Mouse (Mus musculus): ENCODE results near the gene Mapk6. TPM values are rescaled to one million over a fixed set of nuclear protein-coding genes. Genes with fewer than 3 reads are reported as not detected.

Gene Mapk6
- polyA plus RNA-seq, 1 experiment from 2014 or later = 52.3 TPM

DNA sequence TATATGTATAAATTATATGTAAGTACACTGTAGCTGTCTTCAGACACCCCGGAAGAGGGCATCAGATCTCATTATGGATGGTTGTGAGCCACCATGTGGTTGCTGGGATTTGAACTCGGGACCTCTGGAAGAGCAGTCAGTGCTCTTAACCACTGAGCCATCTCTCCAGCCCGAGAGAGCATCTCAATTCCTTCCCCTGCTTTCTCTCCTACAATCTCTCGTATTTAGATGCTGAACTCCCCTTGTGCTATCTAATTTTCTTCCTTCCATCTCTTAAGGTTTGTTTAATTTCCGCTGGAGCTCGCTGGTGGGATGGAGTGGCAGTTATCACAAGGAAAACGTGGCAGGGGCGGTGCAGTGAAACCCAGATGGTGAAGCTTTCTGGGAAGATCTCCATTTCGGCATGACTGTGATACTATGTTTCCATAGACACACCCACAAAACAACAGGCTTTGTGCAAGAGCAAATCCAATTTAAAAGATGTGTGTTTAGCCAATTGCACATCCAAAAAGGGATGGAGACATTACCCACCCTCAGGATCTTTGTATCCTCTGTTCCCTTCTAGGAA, 52.6 kb downstream of the Mapk6 start:
- H3K4me2 ChIP-seq (ENCODE audit: low read length) = no peak overlapping the region
- no peaks in the 10 kb centered on the region for H3K9me3 ChIP-seq (ENCODE audit: control insufficient read depth, low read length)
- no peaks in the 10 kb centered on the region for H3K36me3 ChIP-seq (ENCODE audit: control insufficient read depth, insufficient read depth, low read length)
- 68% methylated on average over 9 of the region's 9 CpGs for WGBS
- no peak for ATAC-seq (ENCODE audit: insufficient number of reproducible peaks, insufficient read depth, low FRiP score, low read depth)
- no peak overlapping the region for H3K27ac ChIP-seq (replicated peaks in 1 of 2; ENCODE audit: control insufficient read depth in 1 of 2, insufficient read depth in 1 of 2, low read depth in 2 of 2, low read length in 2 of 2)
- H3K27me3 ChIP-seq (ENCODE audit: control insufficient read depth, insufficient read depth, low read length) = no peaks in the 10 kb centered on the region
- no peak overlapping the region for H3K9ac ChIP-seq (ENCODE audit: low read length)
- H3K4me1 ChIP-seq (ENCODE audit: control insufficient read depth in 2 of 2, insufficient read depth in 2 of 2, low read length in 2 of 2) = no peaks in the 10 kb centered on the region
- H3K4me3 ChIP-seq (ENCODE audit: control insufficient read depth in 1 of 2, insufficient read depth in 1 of 2, low read depth in 1 of 2, low read length in 2 of 2) = no peak overlapping the region

DNA sequence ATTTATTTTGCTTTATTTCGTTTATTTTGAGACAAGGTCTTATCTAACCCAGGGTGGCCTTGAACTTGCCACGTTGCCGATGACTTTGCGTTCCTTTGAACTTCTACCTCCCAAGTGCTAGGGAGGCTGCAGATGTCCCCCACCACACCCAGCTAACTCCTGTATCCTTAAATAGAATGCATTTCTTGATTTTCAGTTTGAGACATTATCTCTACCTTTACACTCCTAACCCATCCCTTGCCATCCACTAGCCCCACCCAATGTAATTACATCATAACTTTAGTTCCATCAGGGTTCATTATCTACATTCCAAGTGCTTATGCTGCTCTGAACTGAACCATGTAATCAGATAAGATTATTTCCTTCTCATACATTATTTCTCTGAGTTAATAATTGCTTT, 54.0 kb downstream of the Mapk6 start:
- Histone ChIP-seq H3K4me2 (ENCODE audit: low read length) (no peak overlapping the region), H3K27ac (replicated peaks in 1 of 2; ENCODE audit: control insufficient read depth in 1 of 2, insufficient read depth in 1 of 2, low read depth in 2 of 2, low read length in 2 of 2) (no peak overlapping the region), H3K4me3 (ENCODE audit: control insufficient read depth in 1 of 2, insufficient read depth in 1 of 2, low read depth in 1 of 2, low read length in 2 of 2) (no peak overlapping the region), H3K4me1 (ENCODE audit: control insufficient read depth in 2 of 2, insufficient read depth in 2 of 2, low read length in 2 of 2) (no peaks in the 10 kb centered on the region), H3K9ac (ENCODE audit: low read length) (no peak overlapping the region), H3K36me3 (ENCODE audit: control insufficient read depth, insufficient read depth, low read length) (no peaks in the 10 kb centered on the region), H3K27me3 (ENCODE audit: control insufficient read depth, insufficient read depth, low read length) (no peaks in the 10 kb centered on the region), H3K9me3 (ENCODE audit: control insufficient read depth, low read length) (no peaks in the 10 kb centered on the region)
- WGBS = 81% methylated on average over 4 of the region's 4 CpGs
- no peak for ATAC-seq (ENCODE audit: insufficient number of reproducible peaks, insufficient read depth, low FRiP score, low read depth)

DNA sequence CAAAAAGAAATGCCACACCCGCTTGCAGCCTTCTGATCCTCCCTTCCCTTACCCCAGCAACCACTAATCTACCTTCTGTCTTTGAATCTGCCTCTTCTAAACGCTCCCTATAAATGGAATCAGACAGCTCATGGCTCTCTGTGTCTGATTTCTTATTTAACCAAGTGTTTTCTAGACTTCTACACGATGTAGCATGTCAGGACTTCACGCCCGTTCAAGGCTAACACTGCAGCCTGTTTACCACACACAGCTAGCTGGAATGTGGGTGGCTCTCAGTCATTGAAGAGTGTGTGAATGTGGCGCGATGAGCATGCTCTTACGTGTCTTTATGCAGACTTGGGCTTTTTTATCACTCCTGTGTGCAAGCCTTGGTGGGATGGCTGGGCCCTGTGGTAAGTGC, 56.7 kb downstream of the Mapk6 start:
- 68% methylated on average over 8 of the region's 8 CpGs for WGBS

DNA sequence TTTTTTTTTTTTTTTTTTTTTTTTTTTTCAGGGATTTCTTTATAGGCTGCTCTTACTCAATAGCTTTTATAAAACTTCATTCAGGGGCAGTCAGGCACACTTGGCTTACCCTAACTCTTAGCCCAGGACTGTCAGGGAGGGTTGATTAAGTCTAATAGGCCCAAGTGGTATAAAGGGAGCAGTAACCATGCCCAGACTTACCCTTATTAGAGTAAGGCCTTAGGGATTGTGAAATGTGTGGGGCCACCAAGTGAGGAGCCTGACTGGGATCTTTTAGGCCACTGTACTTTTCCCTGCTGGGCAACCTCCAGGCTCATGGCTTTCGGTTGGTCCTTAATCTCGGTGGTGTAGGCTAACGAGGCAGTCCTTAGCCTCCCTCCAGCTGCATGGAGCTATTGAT, 61.2 kb downstream of the Mapk6 start:
- no peaks in the 10 kb centered on the region for H3K9me3 ChIP-seq (ENCODE audit: control insufficient read depth, low read length)
- H3K4me3 ChIP-seq (ENCODE audit: control insufficient read depth in 1 of 2, insufficient read depth in 1 of 2, low read depth in 1 of 2, low read length in 2 of 2) = no peak overlapping the region
- 77% methylated on average over 3 of the region's 3 CpGs for WGBS
- peaks cover 3 to 11% of the 10 kb centered on the region in 2 experiments; a peak in 3 of 4 replicates for H3K4me1 ChIP-seq (ENCODE audit: control insufficient read depth in 2 of 2, insufficient read depth in 2 of 2, low read length in 2 of 2)
- H3K27ac ChIP-seq (replicated peaks in 1 of 2; ENCODE audit: control insufficient read depth in 1 of 2, insufficient read depth in 1 of 2, low read depth in 2 of 2, low read length in 2 of 2) = no peak overlapping the region
- no peak overlapping the region for H3K9ac ChIP-seq (ENCODE audit: low read length)
- no peak overlapping the region for H3K4me2 ChIP-seq (ENCODE audit: low read length)
- H3K36me3 ChIP-seq (ENCODE audit: control insufficient read depth, insufficient read depth, low read length) = peaks cover 38% of the 10 kb centered on the region
- no peak for ATAC-seq (ENCODE audit: insufficient number of reproducible peaks, insufficient read depth, low FRiP score, low read depth)
- no peaks in the 10 kb centered on the region for H3K27me3 ChIP-seq (ENCODE audit: control insufficient read depth, insufficient read depth, low read length)

More for the DNA sequence above, 56.7 kb downstream of the Mapk6 start:
- no peak overlapping the region for H3K4me2 ChIP-seq (ENCODE audit: low read length)
- no peak for ATAC-seq (ENCODE audit: insufficient number of reproducible peaks, insufficient read depth, low FRiP score, low read depth)
- H3K27ac ChIP-seq (replicated peaks in 1 of 2; ENCODE audit: control insufficient read depth in 1 of 2, insufficient read depth in 1 of 2, low read depth in 2 of 2, low read length in 2 of 2) = no peak overlapping the region
- H3K9ac ChIP-seq (ENCODE audit: low read length) = no peak overlapping the region
- H3K4me3 ChIP-seq (ENCODE audit: control insufficient read depth in 1 of 2, insufficient read depth in 1 of 2, low read depth in 1 of 2, low read length in 2 of 2) = no peak overlapping the region
- H3K36me3 ChIP-seq (ENCODE audit: control insufficient read depth, insufficient read depth, low read length) = no peaks in the 10 kb centered on the region
- H3K27me3 ChIP-seq (ENCODE audit: control insufficient read depth, insufficient read depth, low read length) = no peaks in the 10 kb centered on the region
- H3K9me3 ChIP-seq (ENCODE audit: control insufficient read depth, low read length) = no peaks in the 10 kb centered on the region
- H3K4me1 ChIP-seq (ENCODE audit: control insufficient read depth in 2 of 2, insufficient read depth in 2 of 2, low read length in 2 of 2) = peaks cover 3 to 11% of the 10 kb centered on the region in 2 experiments; a peak in 3 of 4 replicates

DNA sequence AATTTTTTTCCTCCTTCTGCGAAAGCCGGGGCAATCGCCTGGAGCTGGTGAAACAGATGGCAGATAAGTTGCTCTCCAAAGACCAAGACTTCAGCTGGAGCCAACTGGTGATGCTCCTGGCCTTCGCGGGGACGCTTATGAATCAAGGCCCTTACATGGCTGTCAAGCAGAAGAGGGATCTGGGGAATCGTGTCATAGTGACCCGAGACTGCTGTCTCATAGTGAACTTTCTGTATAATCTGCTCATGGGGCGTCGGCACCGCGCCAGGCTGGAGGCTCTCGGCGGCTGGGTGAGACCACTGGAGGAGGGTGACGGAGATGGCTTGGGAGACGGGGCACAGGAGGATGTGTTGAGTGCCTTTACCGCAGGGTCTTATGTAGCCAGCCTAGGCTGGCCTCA, 61.7 kb downstream of the Mapk6 start:
- no peak overlapping the region for H3K4me2 ChIP-seq (ENCODE audit: low read length)
- peaks cover 44% of the 10 kb centered on the region for H3K36me3 ChIP-seq (ENCODE audit: control insufficient read depth, insufficient read depth, low read length)
- no peak overlapping the region for H3K9ac ChIP-seq (ENCODE audit: low read length)
- WGBS = 86% methylated on average over 17 of the region's 17 CpGs
- no peaks in the 10 kb centered on the region for H3K9me3 ChIP-seq (ENCODE audit: control insufficient read depth, low read length)
- no peak overlapping the region for H3K4me3 ChIP-seq (ENCODE audit: control insufficient read depth in 1 of 2, insufficient read depth in 1 of 2, low read depth in 1 of 2, low read length in 2 of 2)
- H3K27me3 ChIP-seq (ENCODE audit: control insufficient read depth, insufficient read depth, low read length) = no peaks in the 10 kb centered on the region
- no peak for ATAC-seq (ENCODE audit: insufficient number of reproducible peaks, insufficient read depth, low FRiP score, low read depth)
- H3K4me1 ChIP-seq (ENCODE audit: control insufficient read depth in 2 of 2, insufficient read depth in 2 of 2, low read length in 2 of 2) = peaks cover 3 to 11% of the 10 kb centered on the region in 2 experiments; a peak in 3 of 4 replicates
- H3K27ac ChIP-seq (replicated peaks in 1 of 2; ENCODE audit: control insufficient read depth in 1 of 2, insufficient read depth in 1 of 2, low read depth in 2 of 2, low read length in 2 of 2) = no peak overlapping the region

DNA sequence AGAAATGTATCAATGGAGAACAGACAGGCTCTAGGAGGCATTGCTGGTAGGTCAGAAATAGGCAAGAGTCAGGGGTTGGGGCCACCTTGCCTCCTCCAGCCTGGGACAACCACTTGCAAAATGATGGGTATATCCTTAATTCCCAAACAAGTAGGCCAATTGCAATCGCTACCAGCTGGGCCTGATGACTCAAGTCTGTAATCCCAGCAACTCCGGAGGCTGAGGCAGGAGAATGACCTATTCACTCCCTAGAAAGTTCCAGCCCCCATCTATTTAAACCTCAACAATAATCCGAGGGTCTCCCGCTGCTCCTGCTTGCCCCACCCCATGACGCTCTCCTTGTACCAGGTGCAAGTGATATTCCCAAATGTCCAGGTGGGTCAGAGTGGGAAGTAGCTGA, 62.3 kb downstream of the Mapk6 start, which contains the start of gene Bcl2l10:
Gene Bcl2l10 (plus strand): TSS at position 301 of the 400 bp plus-strand sequence.
- WGBS = 89% methylated on average over 5 of the region's 5 CpGs

DNA sequence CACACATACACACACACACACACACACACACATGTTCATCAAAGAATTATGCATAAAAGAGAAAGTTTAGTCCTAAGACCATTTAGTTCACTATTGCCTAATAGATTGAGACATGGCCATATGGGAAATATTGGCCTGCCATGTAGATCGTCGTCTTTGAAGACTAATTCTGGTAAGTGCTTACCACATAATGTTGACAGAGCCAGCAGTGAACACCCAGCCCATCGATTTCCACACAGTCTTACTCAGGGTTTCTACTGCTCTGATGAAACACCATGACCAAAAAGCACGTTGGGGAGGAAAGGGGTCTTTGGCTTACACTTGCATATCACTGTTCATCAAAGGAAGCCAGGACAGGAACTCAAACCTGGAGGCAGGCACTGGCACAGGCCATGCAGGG, 67.4 kb downstream of the Mapk6 start:
- Histone ChIP-seq H3K4me1 (ENCODE audit: control insufficient read depth in 2 of 2, insufficient read depth in 2 of 2, low read length in 2 of 2) (no peaks in the 10 kb centered on the region), H3K36me3 (ENCODE audit: control insufficient read depth, insufficient read depth, low read length) (peaks cover 88% of the 10 kb centered on the region), H3K27ac (replicated peaks in 1 of 2; ENCODE audit: control insufficient read depth in 1 of 2, insufficient read depth in 1 of 2, low read depth in 2 of 2, low read length in 2 of 2) (no peak overlapping the region), H3K9me3 (ENCODE audit: control insufficient read depth, low read length) (no peaks in the 10 kb centered on the region), H3K4me2 (ENCODE audit: low read length) (no peak overlapping the region), H3K9ac (ENCODE audit: low read length) (no peak overlapping the region), H3K4me3 (ENCODE audit: control insufficient read depth in 1 of 2, insufficient read depth in 1 of 2, low read depth in 1 of 2, low read length in 2 of 2) (no peak overlapping the region), H3K27me3 (ENCODE audit: control insufficient read depth, insufficient read depth, low read length) (no peaks in the 10 kb centered on the region)
- ATAC-seq (ENCODE audit: insufficient number of reproducible peaks, insufficient read depth, low FRiP score, low read depth) = no peak
- WGBS = 82% methylated on average over 4 of the region's 4 CpGs

More for the DNA sequence above, 62.3 kb downstream of the Mapk6 start, which contains the start of gene Bcl2l10:
- Histone ChIP-seq H3K4me3 (ENCODE audit: control insufficient read depth in 1 of 2, insufficient read depth in 1 of 2, low read depth in 1 of 2, low read length in 2 of 2) (no peak within 1 kb of the TSS), H3K9ac (ENCODE audit: low read length) (no peak within 1 kb of the TSS), H3K27ac (replicated peaks in 1 of 2; ENCODE audit: control insufficient read depth in 1 of 2, insufficient read depth in 1 of 2, low read depth in 2 of 2, low read length in 2 of 2) (no peak within 1 kb of the TSS), H3K4me2 (ENCODE audit: low read length) (no peak within 1 kb of the TSS), H3K4me1 (ENCODE audit: control insufficient read depth in 2 of 2, insufficient read depth in 2 of 2, low read length in 2 of 2) (peaks cover 3 to 11% of the 10 kb centered on the region in 2 experiments; a peak in 3 of 4 replicates), H3K36me3 (ENCODE audit: control insufficient read depth, insufficient read depth, low read length) (peaks cover 50% of the 10 kb centered on the region), H3K27me3 (ENCODE audit: control insufficient read depth, insufficient read depth, low read length) (no peaks in the 10 kb centered on the region), H3K9me3 (ENCODE audit: control insufficient read depth, low read length) (no peaks in the 10 kb centered on the region)
- ATAC-seq (ENCODE audit: insufficient number of reproducible peaks, insufficient read depth, low FRiP score, low read depth) = no peak

DNA sequence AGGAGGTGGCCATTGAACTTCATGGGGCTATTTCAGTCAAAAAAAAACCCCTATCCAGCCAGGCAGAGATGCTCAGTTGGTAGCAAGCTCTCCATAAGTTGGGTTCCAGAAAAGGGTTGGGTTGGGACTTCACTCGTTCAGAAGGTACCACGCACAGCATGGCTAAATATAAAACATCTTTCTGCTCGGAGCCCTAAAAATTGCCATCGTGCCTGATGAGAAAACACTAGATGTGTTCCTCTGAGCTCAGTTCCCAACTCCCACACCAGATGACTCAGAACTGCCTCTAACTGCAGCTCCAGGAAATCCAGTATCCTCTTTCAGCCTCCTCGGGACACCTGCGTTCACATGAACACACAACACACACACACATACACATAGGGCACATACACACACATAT, 71.8 kb downstream of the Mapk6 start:
- no peaks in the 10 kb centered on the region for H3K9me3 ChIP-seq (ENCODE audit: control insufficient read depth, low read length)
- no peak for ATAC-seq (ENCODE audit: insufficient number of reproducible peaks, insufficient read depth, low FRiP score, low read depth)
- 85% methylated on average over 6 of the region's 6 CpGs for WGBS
- no peak overlapping the region for H3K4me2 ChIP-seq (ENCODE audit: low read length)
- no peaks in the 10 kb centered on the region for H3K4me1 ChIP-seq (ENCODE audit: control insufficient read depth in 2 of 2, insufficient read depth in 2 of 2, low read length in 2 of 2)
- no peaks in the 10 kb centered on the region for H3K27me3 ChIP-seq (ENCODE audit: control insufficient read depth, insufficient read depth, low read length)
- no peak overlapping the region for H3K4me3 ChIP-seq (ENCODE audit: control insufficient read depth in 1 of 2, insufficient read depth in 1 of 2, low read depth in 1 of 2, low read length in 2 of 2)
- no peak overlapping the region for H3K9ac ChIP-seq (ENCODE audit: low read length)
- peaks cover 89% of the 10 kb centered on the region for H3K36me3 ChIP-seq (ENCODE audit: control insufficient read depth, insufficient read depth, low read length)
- no peak overlapping the region for H3K27ac ChIP-seq (replicated peaks in 1 of 2; ENCODE audit: control insufficient read depth in 1 of 2, insufficient read depth in 1 of 2, low read depth in 2 of 2, low read length in 2 of 2)
